Mouse (Mus musculus) neural tube, embryonic 11.5 days (tissue): ENCODE measurements around the gene Hfe2. TPM values are rescaled to one million over a fixed set of nuclear protein-coding genes. Genes with fewer than 3 reads are reported as not detected.
"Not testable (repeated sequence)": the region's sequence is repeated elsewhere in the genome, so short reads cannot be mapped to it uniquely, and the experiment has no call there.

ENCODE experiments used
- ATAC-seq: fragments of 200-750 bp; cut with Nextera tagmentation; 2 replicates; pipeline ENCODE4 v1.8.0; 2017; ENCODE audit warnings: moderate number of reproducible peaks, mild to moderate bottlenecking, moderate TSS enrichment, moderate library complexity; ENCODE audit not compliant: insufficient read depth, low FRiP score, low TSS enrichment
- DNase-seq: peaks from one replicate; pipeline ENCODE4 v3.0.0-alpha.2; 2015; ENCODE audit warnings: low spot score
- H3K27ac ChIP-seq: fragments of 300-500 bp; sonication (generic); 2 replicates; pipeline ENCODE4 v1.5.1; 2014; ENCODE audit warnings: low read depth, mild to moderate bottlenecking, low read length
- H3K27me3 ChIP-seq: fragments of 300-500 bp; sonication (generic); 2 replicates; pipeline ENCODE4 v1.6.1; 2014; ENCODE audit warnings: mild to moderate bottlenecking, low read length, mixed read lengths; ENCODE audit not compliant: control insufficient read depth, insufficient read depth
- H3K36me3 ChIP-seq: fragments of 300-500 bp; sonication (generic); 2 replicates; pipeline ENCODE4 v1.6.1; 2014; ENCODE audit warnings: mild to moderate bottlenecking, low read length, moderate library complexity, mixed read lengths; ENCODE audit not compliant: control insufficient read depth, insufficient read depth
- H3K4me1 ChIP-seq: fragments of 300-500 bp; sonication (generic); 2 replicates; pipeline ENCODE4 v1.6.1; 2014; ENCODE audit warnings: low read length, mixed read lengths; ENCODE audit not compliant: control insufficient read depth, insufficient read depth
- H3K4me2 ChIP-seq: fragments of 300-500 bp; sonication (generic); 2 replicates; pipeline ENCODE4 v1.6.1; 2014; ENCODE audit warnings: low read depth, mild to moderate bottlenecking, moderate library complexity
- H3K4me3 ChIP-seq: fragments of 300-500 bp; sonication (generic); 2 replicates; pipeline ENCODE4 v1.5.1; 2014; ENCODE audit warnings: low read depth, low read length
- H3K9ac ChIP-seq: fragments of 300-500 bp; sonication (generic); 2 replicates; pipeline ENCODE4 v1.6.1; 2014; ENCODE audit warnings: mild to moderate bottlenecking, low read length
- H3K9me3 ChIP-seq: fragments of 300-500 bp; sonication (generic); 2 replicates; pipeline ENCODE4 v1.6.1; 2016; ENCODE audit warnings: low read length; ENCODE audit not compliant: control insufficient read depth
- WGBS: fragments of 180-500 bp; shearing (Covaris S2); extraction: QIAGEN DNeasy Blood & Tissue Kit; methylation state at CpG from one replicate; pipeline ENCODE4 v1.1.7; 2014; 5-methylcytosine and 5-hydroxymethylcytosine counted together
- polyA plus RNA-seq: library from polyadenylated mRNA; unstranded; fragments of >200 nt; fragmentation: Nextera tagmentation; extraction: Ambion mirVana; gene quantifications from 2 replicates; pipeline ENCODE4 v1.2.1, GENCODE M21; 2014

The Hfe2 gene
- 3.1 and 3.6 TPM in 2 replicates for polyA plus RNA-seq

DNA sequence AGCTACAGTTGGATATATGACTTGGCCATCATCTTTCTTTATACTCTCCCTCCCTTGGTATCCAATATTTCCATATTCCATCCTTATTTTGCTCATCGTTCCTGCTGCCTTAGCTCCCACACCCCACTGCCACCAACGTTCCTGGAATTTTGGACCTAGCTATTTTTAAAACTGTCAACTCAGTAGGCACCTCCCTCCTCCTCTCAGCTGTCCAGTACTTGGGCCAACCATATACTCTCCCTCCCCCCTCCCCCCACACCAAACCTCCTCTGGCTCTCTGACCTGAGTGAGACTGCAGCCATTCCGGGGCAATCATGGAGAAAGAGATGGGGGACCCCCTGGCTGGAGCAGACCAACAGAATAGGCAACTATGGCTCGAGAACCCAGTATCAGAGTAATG is at the start of gene Hfe2:
Gene Hfe2 (plus strand): TSS at position 259 of the 400 bp plus-strand sequence.
- no peak within 1 kb of the TSS for H3K4me2 ChIP-seq
- peaks cover 16% of the 10 kb centered on the region; the same call in 1 of the 2 replicates for H3K27me3 ChIP-seq
- DNase-seq (no peak), ATAC-seq (no peak)
- H3K9ac ChIP-seq = no peak within 1 kb of the TSS
- H3K27ac ChIP-seq = no peak within 1 kb of the TSS
- H3K4me3 ChIP-seq = no peak within 1 kb of the TSS
- H3K4me1 ChIP-seq = no peaks in the 10 kb centered on the region
- 78% methylated on average over 4 of the region's 4 CpGs for WGBS
- no peaks in the 10 kb centered on the region for H3K36me3 ChIP-seq
- H3K9me3 ChIP-seq = no peaks in the 10 kb centered on the region

DNA sequence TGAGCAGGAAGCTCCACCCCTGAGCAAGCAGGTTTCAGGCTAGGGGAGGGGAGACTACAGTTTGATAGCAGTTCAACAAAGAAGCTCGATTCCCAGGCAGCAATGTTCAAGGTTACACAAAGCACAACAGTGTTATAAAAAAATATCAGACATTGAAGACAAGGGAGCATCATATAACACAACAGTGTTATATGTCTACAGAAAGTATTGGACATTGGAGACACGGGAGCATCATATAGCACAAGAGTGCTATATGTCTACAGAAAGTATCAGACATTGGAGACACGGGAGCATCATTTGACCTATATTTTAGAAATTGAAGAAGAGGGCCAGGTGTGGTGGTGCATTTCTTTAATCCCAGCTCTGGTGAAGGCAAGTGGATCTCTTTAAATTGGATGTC is 47.9 kb upstream of the Hfe2 start:
- no peaks in the 10 kb centered on the region for H3K36me3 ChIP-seq
- no peaks in the 10 kb centered on the region for H3K9me3 ChIP-seq
- H3K27me3 ChIP-seq = peaks cover 36% of the 10 kb centered on the region
- no peak for ATAC-seq
- no peak overlapping the region for H3K4me2 ChIP-seq
- H3K4me3 ChIP-seq = no peak overlapping the region
- DNase-seq = no peak
- H3K9ac ChIP-seq = no peak overlapping the region
- 37% methylated on average over 3 of the region's 3 CpGs for WGBS
- peaks cover 5% of the 10 kb centered on the region; the same call in 1 of the 2 replicates for H3K4me1 ChIP-seq
- H3K27ac ChIP-seq = no peak overlapping the region

DNA sequence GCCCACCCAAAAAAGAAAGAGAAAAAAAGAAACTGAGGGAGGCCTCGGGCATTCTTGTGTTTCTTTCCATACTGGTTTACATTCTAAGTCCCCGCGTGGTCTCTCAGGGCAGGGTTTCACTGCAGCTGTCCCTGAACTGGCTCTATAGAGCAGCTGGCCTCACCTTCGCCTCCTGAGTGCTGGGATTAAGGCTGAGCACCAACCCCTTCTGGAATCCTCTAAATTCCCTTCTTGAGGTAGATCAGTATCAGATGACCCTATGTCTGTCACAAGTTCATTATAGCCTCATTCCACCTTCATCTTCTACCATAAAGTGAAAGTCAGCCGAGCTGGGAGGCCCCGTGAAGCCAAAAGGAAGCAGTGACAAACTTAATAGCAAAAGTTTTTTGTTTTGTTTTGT is 47.4 kb upstream of the Hfe2 start:
- no peak for ATAC-seq
- Histone ChIP-seq H3K4me1 (peaks cover 5% of the 10 kb centered on the region; the same call in 1 of the 2 replicates), H3K9me3 (no peaks in the 10 kb centered on the region), H3K4me2 (no peak overlapping the region), H3K36me3 (no peaks in the 10 kb centered on the region), H3K9ac (no peak overlapping the region), H3K27me3 (peaks cover 36% of the 10 kb centered on the region), H3K27ac (no peak overlapping the region), H3K4me3 (no peak overlapping the region)
- no peak for DNase-seq
- 66% methylated on average over 6 of the region's 6 CpGs for WGBS

DNA sequence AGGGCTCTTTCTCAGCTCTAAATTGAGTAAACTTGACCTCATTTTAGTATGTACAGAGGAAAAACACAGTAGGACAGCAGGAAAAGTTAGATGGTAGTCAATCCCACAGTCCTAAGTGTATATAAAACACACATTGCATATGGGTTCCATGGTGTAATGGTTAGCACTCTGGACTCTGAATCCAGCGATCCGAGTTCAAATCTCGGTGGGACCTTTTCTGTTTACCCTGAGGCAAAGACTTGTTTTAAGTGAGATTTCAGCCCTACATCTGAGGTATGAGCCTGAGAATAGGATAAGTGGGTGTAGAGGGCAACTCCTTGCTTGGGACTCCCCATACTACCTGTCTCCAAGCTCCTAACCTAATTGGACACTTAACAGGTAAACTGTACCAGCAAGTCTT is 45.7 kb upstream of the Hfe2 start:
- ATAC-seq (no peak), DNase-seq (no peak)
- 40% methylated on average over 3 of the region's 3 CpGs for WGBS
- Histone ChIP-seq H3K4me2 (no peak overlapping the region), H3K4me3 (no peak overlapping the region), H3K9me3 (no peaks in the 10 kb centered on the region), H3K9ac (no peak overlapping the region), H3K27ac (no peak overlapping the region), H3K27me3 (peaks cover 31% of the 10 kb centered on the region), H3K36me3 (no peaks in the 10 kb centered on the region), H3K4me1 (peaks cover 5% of the 10 kb centered on the region; the same call in 1 of the 2 replicates)

DNA sequence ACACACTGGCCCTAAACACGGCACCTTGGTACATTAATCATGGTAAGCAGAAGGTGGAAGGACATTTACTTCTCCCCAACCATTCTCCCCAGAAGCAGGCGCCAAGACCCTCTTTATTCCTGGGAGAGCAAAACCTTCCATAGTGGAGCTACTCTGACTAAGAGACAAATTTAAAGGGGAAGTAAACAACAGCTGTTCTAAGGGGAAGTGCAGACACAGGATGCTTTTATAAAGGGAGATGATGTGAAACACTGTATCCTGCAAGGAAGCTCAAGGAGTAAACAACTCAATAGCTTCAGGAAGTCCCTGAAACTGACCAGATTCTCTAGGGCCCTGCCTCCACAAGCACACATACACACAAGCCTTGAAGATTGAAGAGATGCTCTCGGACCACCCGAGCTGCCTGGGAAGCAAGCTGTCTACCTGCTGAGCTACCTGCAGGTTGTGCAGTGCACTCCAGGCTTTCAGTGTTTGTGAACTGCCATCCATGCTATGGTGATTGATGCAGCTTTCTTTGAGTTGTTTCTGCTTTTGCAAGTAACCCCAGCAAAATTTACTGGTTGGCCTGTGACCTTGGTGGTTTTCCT is 44.2 kb upstream of the Hfe2 start:
- ATAC-seq (no peak), DNase-seq (no peak)
- WGBS = 84% methylated on average over 4 of the region's 4 CpGs
- H3K4me1 ChIP-seq = no peaks in the 10 kb centered on the region
- H3K4me3 ChIP-seq = no peak overlapping the region
- H3K27ac ChIP-seq = no peak overlapping the region
- H3K9ac ChIP-seq = no peak overlapping the region
- no peak overlapping the region for H3K4me2 ChIP-seq
- H3K36me3 ChIP-seq = no peaks in the 10 kb centered on the region
- H3K9me3 ChIP-seq = no peaks in the 10 kb centered on the region
- peaks cover 15% of the 10 kb centered on the region for H3K27me3 ChIP-seq

DNA sequence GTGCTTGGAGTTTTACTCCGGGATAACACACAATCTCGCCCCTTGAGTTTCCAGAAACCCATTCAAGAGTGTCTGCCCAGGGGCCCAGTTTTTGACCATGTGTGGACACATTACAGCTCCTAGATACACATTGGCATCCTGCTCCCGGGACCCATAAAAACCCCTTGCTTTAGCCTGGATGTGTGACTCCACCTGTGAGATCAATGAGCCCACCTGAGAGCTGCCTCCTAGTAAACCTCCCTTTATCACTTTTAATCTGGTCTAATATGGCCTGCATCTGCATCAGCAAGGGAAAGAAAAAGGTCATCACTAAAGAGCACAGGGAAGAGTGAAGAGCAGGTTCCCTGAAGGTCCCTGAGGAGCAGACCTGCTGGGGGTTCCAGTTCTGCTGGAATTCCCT is 43.1 kb upstream of the Hfe2 start:
- H3K36me3 ChIP-seq = no peaks in the 10 kb centered on the region
- H3K9me3 ChIP-seq = no peaks in the 10 kb centered on the region
- 89% methylated on average over 3 of the region's 3 CpGs for WGBS
- no peak overlapping the region for H3K4me3 ChIP-seq
- H3K4me2 ChIP-seq = no peak overlapping the region
- no peak for DNase-seq
- no peaks in the 10 kb centered on the region for H3K4me1 ChIP-seq
- no peak overlapping the region for H3K27ac ChIP-seq
- no peak overlapping the region for H3K9ac ChIP-seq
- no peak for ATAC-seq
- peaks cover 7% of the 10 kb centered on the region; the same call in 1 of the 2 replicates for H3K27me3 ChIP-seq

DNA sequence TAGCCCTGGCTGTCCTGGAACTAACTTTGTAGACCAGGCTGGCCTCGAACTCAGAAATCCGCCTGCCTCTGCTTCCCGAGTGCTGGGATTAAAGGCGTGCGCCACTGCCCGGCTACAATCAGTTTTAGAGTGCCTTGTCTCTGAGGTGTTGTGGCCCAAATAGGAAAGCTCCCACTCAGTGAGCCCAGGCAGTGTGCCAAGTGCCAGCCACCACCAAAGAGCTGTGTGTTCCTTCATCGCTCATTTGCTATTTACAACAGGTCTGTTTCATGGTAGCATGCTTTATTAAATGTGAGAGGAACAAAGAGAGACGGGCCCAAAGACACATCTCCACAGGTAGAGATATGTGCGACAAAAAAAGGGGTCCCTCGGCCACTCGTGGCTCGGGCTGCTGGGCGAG is 42.5 kb upstream of the Hfe2 start:
- ATAC-seq (no peak), DNase-seq (no peak)
- Histone ChIP-seq H3K36me3 (no peaks in the 10 kb centered on the region), H3K9ac (no peak overlapping the region), H3K27ac (no peak overlapping the region), H3K4me2 (no peak overlapping the region), H3K27me3 (peaks cover 4% of the 10 kb centered on the region; the same call in 1 of the 2 replicates), H3K4me3 (no peak overlapping the region), H3K4me1 (no peaks in the 10 kb centered on the region), H3K9me3 (no peaks in the 10 kb centered on the region)
- WGBS = 88% methylated on average over 13 of the region's 13 CpGs

DNA sequence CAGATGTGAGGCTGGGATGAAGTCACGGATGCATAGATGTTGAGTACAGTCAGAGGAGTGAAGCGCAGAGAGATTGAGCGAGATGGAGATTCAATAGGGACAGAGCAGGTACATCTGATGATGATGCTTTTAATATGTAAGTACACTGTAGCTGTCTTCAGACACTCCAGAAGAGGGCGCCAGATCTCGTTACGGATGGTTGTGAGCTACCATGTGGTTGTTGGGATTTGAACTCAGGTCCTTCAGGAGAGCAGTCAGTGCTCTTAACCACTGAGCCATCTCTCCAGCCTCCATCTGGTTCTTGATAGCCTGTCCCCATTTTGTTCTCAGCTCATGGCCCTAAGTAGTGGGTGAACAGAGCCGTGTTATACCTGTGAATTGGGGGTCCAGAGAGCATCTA is 41.9 kb upstream of the Hfe2 start:
- not testable (repeated sequence) for H3K9ac ChIP-seq, ATAC-seq, H3K27me3 ChIP-seq, H3K36me3 ChIP-seq, H3K4me2 ChIP-seq, H3K4me1 ChIP-seq, H3K27ac ChIP-seq, H3K4me3 ChIP-seq, DNase-seq, H3K9me3 ChIP-seq
- WGBS = 57% methylated on average over 7 of the region's 7 CpGs

DNA sequence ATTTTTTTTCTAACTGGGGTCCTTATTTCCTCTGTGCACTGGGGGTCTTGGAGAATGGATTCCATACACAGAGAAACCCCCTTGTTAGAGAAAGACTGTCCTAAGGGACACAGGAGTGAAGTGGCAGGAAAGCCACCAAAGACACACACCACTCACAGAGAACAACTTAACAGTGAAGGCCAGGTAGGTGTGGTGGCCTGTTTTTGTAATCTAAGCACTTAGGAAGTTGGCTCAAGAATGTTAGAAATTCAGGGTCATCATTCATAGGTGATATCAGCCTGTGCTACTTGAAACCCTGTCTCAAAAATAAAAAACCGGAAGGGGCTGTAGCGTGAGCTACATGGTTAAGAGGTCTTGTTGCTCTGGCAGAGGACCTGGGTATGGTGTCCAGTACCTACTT is 41.0 kb upstream of the Hfe2 start:
- ATAC-seq (no peak), DNase-seq (no peak)
- WGBS = 97% methylated on average over 2 of the region's 2 CpGs
- H3K4me3 ChIP-seq = no peak overlapping the region
- no peaks in the 10 kb centered on the region; the same call in 1 of the 2 replicates for H3K4me1 ChIP-seq
- no peak overlapping the region for H3K4me2 ChIP-seq
- H3K9ac ChIP-seq = no peak overlapping the region
- no peak overlapping the region for H3K27ac ChIP-seq
- H3K36me3 ChIP-seq = no peaks in the 10 kb centered on the region
- H3K27me3 ChIP-seq = no peaks in the 10 kb centered on the region
- no peaks in the 10 kb centered on the region for H3K9me3 ChIP-seq
